Mouse (Mus musculus) forebrain, embryonic 11.5 days (tissue): ENCODE results near the gene Gm42957. TPM values are rescaled to one million over a fixed set of nuclear protein-coding genes. Genes with fewer than 3 reads are reported as not detected.

Experiments used
- ATAC-seq: fragments of 200-750 bp; cut with Nextera tagmentation; replicated peaks from 2 replicates; pipeline ENCODE4 v1.8.0; 2017; ENCODE audit warnings: moderate TSS enrichment; ENCODE audit not compliant: low FRiP score
- DNase-seq: peaks from one replicate; pipeline ENCODE4 v3.0.0-alpha.2; 2017; ENCODE audit warnings: low spot score
- H3K27ac ChIP-seq: fragments of 300-500 bp; sonication (generic); 2 replicates; pipeline ENCODE4 v1.5.1; 2014; ENCODE audit warnings: low read depth, low read length
- H3K27me3 ChIP-seq: fragments of 300-500 bp; sonication (generic); 2 replicates; pipeline ENCODE4 v1.6.1; 2014; ENCODE audit warnings: mild to moderate bottlenecking, low read length, mixed read lengths; ENCODE audit not compliant: control insufficient read depth, insufficient read depth
- H3K36me3 ChIP-seq: fragments of 300-500 bp; sonication (generic); 2 replicates; pipeline ENCODE4 v1.6.1; 2014; ENCODE audit warnings: mild to moderate bottlenecking, low read length, moderate library complexity, mixed read lengths; ENCODE audit not compliant: control insufficient read depth, insufficient read depth
- H3K4me1 ChIP-seq: fragments of 300-500 bp; sonication (generic); replicated peaks from 2 replicates; pipeline ENCODE4 v1.6.1; 2014; ENCODE audit warnings: low read length, mixed read lengths; ENCODE audit not compliant: control insufficient read depth, insufficient read depth
- H3K4me2 ChIP-seq: fragments of 300-500 bp; sonication (generic); 2 replicates; pipeline ENCODE4 v1.6.1; 2014; ENCODE audit warnings: low read depth, mild to moderate bottlenecking, low read length, moderate library complexity, mixed read lengths; ENCODE audit not compliant: severe bottlenecking
- H3K4me3 ChIP-seq: fragments of 300-500 bp; sonication (generic); 2 replicates; pipeline ENCODE4 v1.5.1; 2014; ENCODE audit warnings: low read depth, low read length
- H3K9ac ChIP-seq: fragments of 300-500 bp; sonication (generic); 2 replicates; pipeline ENCODE4 v1.6.1; 2014; ENCODE audit warnings: low read length
- H3K9me3 ChIP-seq: fragments of 300-500 bp; sonication (generic); 2 replicates; pipeline ENCODE4 v1.6.1; 2016; ENCODE audit warnings: low read length, mixed read lengths; ENCODE audit not compliant: control insufficient read depth
- WGBS: fragments of 180-500 bp; shearing (Covaris S2); extraction: QIAGEN DNeasy Blood & Tissue Kit; methylation state at CpG from one replicate; pipeline ENCODE4 v1.1.7; 2014; 5-methylcytosine and 5-hydroxymethylcytosine counted together
- polyA plus RNA-seq: library from polyadenylated mRNA; unstranded; fragments of >200 nt; fragmentation: Nextera tagmentation; extraction: Ambion mirVana; gene quantifications from 2 replicates; pipeline ENCODE4 v1.2.1, GENCODE M21; 2014

The Gm42957 gene
- polyA plus RNA-seq, result 0.09 TPM in 1 of 2 replicates, not detected in the other

GRCm38 (mm10) chr3:96634928-96635879 lies at the start of gene Gm42957, which contains the start of gene Pex11b:
TSS of gene Gm42957 (plus strand) at chr3:96635474.
TSS of gene Pex11b (plus strand) at chr3:96635376.
- Histone ChIP-seq H3K9ac (peak within 1 kb of the TSS; percentile 97), H3K27me3 (no peaks in the 10 kb centered on the region), H3K4me1 (peaks cover 3% of the 10 kb centered on the region; the same call in 1 of the 2 replicates), H3K4me3 (peak within 1 kb of the TSS; percentile 88), H3K9me3 (no peaks in the 10 kb centered on the region), H3K27ac (peak within 1 kb of the TSS; percentile 72), H3K4me2 (peak within 1 kb of the TSS; percentile 86), H3K36me3 (peaks cover 2% of the 10 kb centered on the region; the same call in 1 of the 2 replicates)
- WGBS, result 1% methylated on average over 56 of the region's 60 CpGs
- DNase-seq, result peak; percentile 85
- ATAC-seq, result peak; percentile 92

DNA sequence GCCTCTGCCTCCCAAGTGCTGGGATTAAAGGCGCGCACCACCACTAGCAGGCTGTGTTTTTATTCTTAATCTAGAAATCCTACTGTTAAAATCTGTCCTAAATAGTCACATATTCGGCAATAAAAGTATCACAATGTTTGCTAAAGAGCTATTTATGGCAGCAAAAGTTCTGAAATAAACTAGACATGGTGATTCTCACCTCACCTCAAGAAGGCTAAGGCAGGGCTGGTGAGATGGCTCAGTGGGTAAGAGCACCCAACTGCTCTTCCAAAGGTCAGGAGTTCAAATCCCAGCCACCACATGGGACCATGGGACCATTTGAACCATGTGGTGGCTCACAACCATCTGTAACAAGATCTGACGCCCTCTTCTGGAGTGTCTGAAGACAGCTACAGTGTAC lies 44.6 kb upstream of the Gm42957 start:
- WGBS, result 79% methylated on average over 4 of the region's 4 CpGs
- Histone ChIP-seq H3K4me2 (no peak overlapping the region), H3K4me1 (peaks cover 2% of the 10 kb centered on the region; the same call in 1 of the 2 replicates), H3K9ac (no peak overlapping the region), H3K27ac (no peak overlapping the region), H3K9me3 (no peaks in the 10 kb centered on the region), H3K36me3 (no peaks in the 10 kb centered on the region), H3K4me3 (no peak overlapping the region), H3K27me3 (peaks cover 4% of the 10 kb centered on the region)
- ATAC-seq (no peak), DNase-seq (no peak)

GRCm38 (mm10) chr3:96593374-96593773 lies 41.9 kb upstream of the Gm42957 start:
- peak overlapping the region; percentile 60 for H3K4me3 ChIP-seq
- under 1% methylated on average over 10 of the region's 10 CpGs for WGBS
- H3K4me1 ChIP-seq, result peaks cover 20% of the 10 kb centered on the region

GRCm38 (mm10) chr3:96593790-96594560 lies 41.3 kb upstream of the Gm42957 start, which contains the start of gene Polr3gl:
TSS of gene Polr3gl (minus strand) at chr3:96594181.
- Histone ChIP-seq H3K4me3 (peak within 1 kb of the TSS; percentile 60), H3K27me3 (peaks cover 16% of the 10 kb centered on the region), H3K9me3 (no peaks in the 10 kb centered on the region), H3K9ac (peak within 1 kb of the TSS; percentile 74), H3K36me3 (no peaks in the 10 kb centered on the region), H3K4me2 (peak within 1 kb of the TSS; percentile 87), H3K4me1 (peaks cover 25% of the 10 kb centered on the region), H3K27ac (0 out of 2 replicates have a peak within 1 kb of the TSS, but pooled peaks have one; percentile 31)
- WGBS, result 0% methylated on average over 36 of the region's 38 CpGs
- DNase-seq (peak; percentile 94), ATAC-seq (peak; percentile 85)

More at GRCm38 (mm10) chr3:96593374-96593773, 41.9 kb upstream of the Gm42957 start:
- H3K36me3 ChIP-seq, result no peaks in the 10 kb centered on the region
- no peak; the same call in 1 of the 2 replicates for ATAC-seq
- peak overlapping the region; percentile 74 for H3K9ac ChIP-seq
- no peaks in the 10 kb centered on the region for H3K9me3 ChIP-seq
- peak overlapping the region; percentile 87 for H3K4me2 ChIP-seq
- H3K27ac ChIP-seq, result no peak overlapping the region
- H3K27me3 ChIP-seq, result peaks cover 13% of the 10 kb centered on the region
- no peak for DNase-seq

DNA sequence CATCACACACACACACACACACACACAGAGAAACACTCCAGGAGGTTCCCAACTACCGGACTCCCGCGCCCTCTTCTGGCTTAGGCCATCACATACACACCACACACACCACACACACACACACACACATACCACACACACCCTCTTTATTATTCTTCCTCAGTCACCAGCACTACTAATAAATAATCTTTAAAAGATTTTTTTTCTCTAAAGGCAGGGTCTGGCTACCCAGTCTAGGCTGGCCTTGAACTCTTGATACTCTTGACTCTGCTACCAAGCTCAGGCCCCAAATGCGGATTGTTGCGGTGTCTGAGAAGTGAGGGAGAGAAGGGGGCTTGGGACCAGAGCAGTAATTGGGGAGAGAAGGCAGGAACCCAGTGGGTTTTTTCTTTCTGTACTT lies 40.4 kb upstream of the Gm42957 start:
- Histone ChIP-seq H3K9ac (no peak overlapping the region), H3K27me3 (peaks cover 21% of the 10 kb centered on the region), H3K9me3 (no peaks in the 10 kb centered on the region), H3K4me3 (no peak overlapping the region), H3K36me3 (no peaks in the 10 kb centered on the region), H3K4me2 (no peak overlapping the region), H3K4me1 (peaks cover 25% of the 10 kb centered on the region), H3K27ac (no peak overlapping the region)
- ATAC-seq (no peak), DNase-seq (no peak)
- WGBS, result 75% methylated on average over 5 of the region's 5 CpGs

- Histone ChIP-seq H3K9me3 (no peaks in the 10 kb centered on the region), H3K4me2 (peak overlapping the region; percentile 91; the same call in 1 of the 2 replicates), H3K9ac (no peak overlapping the region), H3K4me3 (peak overlapping the region; percentile 35; the same call in 1 of the 2 replicates), H3K4me1 (peaks cover 25% of the 10 kb centered on the region), H3K27ac (no peak overlapping the region), H3K36me3 (no peaks in the 10 kb centered on the region), H3K27me3 (peaks cover 21% of the 10 kb centered on the region)
- DNase-seq (no peak), ATAC-seq (no peak)
- 27% methylated on average over 6 of the region's 6 CpGs for WGBS
Measured at GRCm38 (mm10) chr3:96595661-96596060, 39.6 kb upstream of the Gm42957 start.

GRCm38 (mm10) chr3:96596228-96596707 lies 39.0 kb upstream of the Gm42957 start, which contains the start of gene Ankrd34a:
TSS of gene Ankrd34a (plus strand) at chr3:96596636.
- no peaks in the 10 kb centered on the region for H3K36me3 ChIP-seq
- ATAC-seq (no peak), DNase-seq (peak; percentile 61)
- H3K9ac ChIP-seq, result peak within 1 kb of the TSS; percentile 67
- no peak within 1 kb of the TSS for H3K27ac ChIP-seq
- H3K4me3 ChIP-seq, result peak within 1 kb of the TSS; percentile 35
- WGBS, result 0% methylated on average over 23 of the region's 23 CpGs
- H3K4me2 ChIP-seq, result peak within 1 kb of the TSS; percentile 91
- H3K27me3 ChIP-seq, result peaks cover 21% of the 10 kb centered on the region
- H3K4me1 ChIP-seq, result peaks cover 25% of the 10 kb centered on the region
- no peaks in the 10 kb centered on the region for H3K9me3 ChIP-seq

DNA sequence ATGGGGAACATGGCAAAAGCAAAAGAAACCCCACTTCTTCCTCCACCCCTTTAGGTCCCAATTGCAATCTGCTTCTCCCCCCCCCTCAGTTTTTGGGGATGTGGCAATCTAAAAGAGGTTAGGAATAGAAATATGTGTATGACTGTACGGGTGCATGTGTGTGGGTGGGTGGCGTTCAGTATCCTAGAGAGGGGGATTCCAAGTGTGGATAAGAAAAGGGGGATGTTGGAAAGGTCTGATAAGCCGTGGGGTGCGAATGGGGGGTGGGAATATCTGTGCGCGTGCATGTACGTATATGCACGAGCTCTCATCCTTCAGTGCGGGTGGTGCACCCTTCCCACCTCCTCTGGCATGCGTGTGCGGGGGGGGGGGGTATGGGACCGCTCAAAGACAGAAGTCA lies 38.4 kb upstream of the Gm42957 start:
- no peak overlapping the region for H3K27ac ChIP-seq

More for the DNA sequence above, 38.4 kb upstream of the Gm42957 start:
- ATAC-seq (no peak), DNase-seq (peak; percentile 57)
- Histone ChIP-seq H3K27me3 (peaks cover 21% of the 10 kb centered on the region), H3K4me1 (peaks cover 25% of the 10 kb centered on the region), H3K9ac (peak overlapping the region; percentile 67), H3K4me3 (peak overlapping the region; percentile 35), H3K4me2 (peak overlapping the region; percentile 91), H3K9me3 (no peaks in the 10 kb centered on the region), H3K36me3 (no peaks in the 10 kb centered on the region)
- 3% methylated on average over 10 of the region's 12 CpGs for WGBS
